Mouse (Mus musculus) kidney, embryonic 16.5 days (tissue): ENCODE measurements around the gene Grin1. TPM values are rescaled to one million over a fixed set of nuclear protein-coding genes. Genes with fewer than 3 reads are reported as not detected.

ENCODE experiments used
- ATAC-seq: fragments of 200-750 bp; cut with Nextera tagmentation; 2 replicates; pipeline ENCODE4 v1.8.0; 2017; ENCODE audit warnings: moderate TSS enrichment; ENCODE audit not compliant: low FRiP score, low TSS enrichment
- H3K27ac ChIP-seq: fragments of 300-500 bp; sonication (generic); 2 replicates; pipeline ENCODE4 v1.5.1; 2014; ENCODE audit warnings: low read length
- H3K27me3 ChIP-seq: fragments of 300-500 bp; sonication (generic); 2 replicates; pipeline ENCODE4 v1.6.1; 2014; ENCODE audit warnings: low read length, control low read depth, mixed read lengths; ENCODE audit not compliant: insufficient read depth
- H3K36me3 ChIP-seq: fragments of 300-500 bp; sonication (generic); 2 replicates; pipeline ENCODE4 v1.6.1; 2014; ENCODE audit warnings: low read length, control low read depth, mixed read lengths; ENCODE audit not compliant: insufficient read depth
- H3K4me1 ChIP-seq: fragments of 300-500 bp; sonication (generic); 2 replicates; pipeline ENCODE4 v1.6.1; 2014; ENCODE audit warnings: low read length, control low read depth, mixed read lengths; ENCODE audit not compliant: insufficient read depth
- H3K4me2 ChIP-seq: fragments of 300-500 bp; sonication (generic); replicated peaks from 2 replicates; pipeline ENCODE4 v1.6.1; 2014; ENCODE audit warnings: low read depth, low read length
- H3K4me3 ChIP-seq: fragments of 300-500 bp; sonication (generic); 2 replicates; pipeline ENCODE4 v1.5.1; 2014; ENCODE audit warnings: mild to moderate bottlenecking, low read length
- H3K9ac ChIP-seq: fragments of 300-500 bp; sonication (generic); replicated peaks from 2 replicates; pipeline ENCODE4 v1.6.1; 2014; ENCODE audit warnings: low read length
- H3K9me3 ChIP-seq: fragments of 300-500 bp; sonication (generic); 2 replicates; pipeline ENCODE4 v1.6.1; 2016; ENCODE audit warnings: low read length, control low read depth
- WGBS: fragments of 180-500 bp; shearing (Covaris S2); extraction: QIAGEN DNeasy Blood & Tissue Kit; methylation state at CpG from one replicate; pipeline ENCODE4 v1.1.7; 2014; 5-methylcytosine and 5-hydroxymethylcytosine counted together
- polyA plus RNA-seq: library from polyadenylated mRNA; unstranded; fragments of >200 nt; fragmentation: Nextera tagmentation; extraction: Ambion mirVana; gene quantifications from 2 replicates; pipeline ENCODE4 v1.2.1, GENCODE M21; 2015

Grin1 gene
- 0.22 and 0.60 TPM in 2 replicates for polyA plus RNA-seq

- Histone ChIP-seq H3K4me2 (peak within 1 kb of the TSS; percentile 53), H3K27me3 (peaks cover 38% of the 10 kb centered on the region), H3K27ac (no peak within 1 kb of the TSS), H3K9ac (no peak within 1 kb of the TSS), H3K4me3 (peak within 1 kb of the TSS; percentile 37), H3K9me3 (no peaks in the 10 kb centered on the region), H3K4me1 (peaks cover 4% of the 10 kb centered on the region; the same call in 1 of the 2 replicates), H3K36me3 (no peaks in the 10 kb centered on the region)
- ATAC-seq = peak; percentile 42; the same call in 1 of the 2 replicates
- 9% methylated on average over 58 of the region's 58 CpGs for WGBS
Measured at GRCm38 (mm10) chr2:25318971-25319773, at the start of gene Grin1. Gene Grin1 (minus strand): TSS chr2:25319187.

- ATAC-seq = peak; percentile 89
- Histone ChIP-seq H3K9me3 (no peaks in the 10 kb centered on the region), H3K36me3 (no peaks in the 10 kb centered on the region), H3K9ac (peak within 1 kb of the TSS; percentile 83), H3K27me3 (no peaks in the 10 kb centered on the region), H3K27ac (peak within 1 kb of the TSS; percentile 36; the same call in 1 of the 2 replicates), H3K4me2 (peak within 1 kb of the TSS; percentile 98), H3K4me1 (peaks cover 18% of the 10 kb centered on the region), H3K4me3 (peak within 1 kb of the TSS; percentile 75)
- under 1% methylated on average over 51 of the region's 54 CpGs for WGBS
Measured at GRCm38 (mm10) chr2:25365091-25365761, 46.2 kb upstream of the Grin1 start, which contains the start of gene Uap1l1. Gene Uap1l1 (minus strand): TSS chr2:25365682.

- no peaks in the 10 kb centered on the region for H3K27me3 ChIP-seq
- no peaks in the 10 kb centered on the region for H3K9me3 ChIP-seq
- H3K4me1 ChIP-seq = peaks cover 18% of the 10 kb centered on the region
- peak overlapping the region; percentile 75 for H3K4me3 ChIP-seq
- no peak overlapping the region for H3K27ac ChIP-seq
- 31% methylated on average over 9 of the region's 9 CpGs for WGBS
- no peaks in the 10 kb centered on the region for H3K36me3 ChIP-seq
- H3K9ac ChIP-seq = peak overlapping the region; percentile 83
- 0 out of 2 replicates have a peak, but pooled peaks have one; percentile 35 for ATAC-seq
- H3K4me2 ChIP-seq = peak overlapping the region; percentile 98
Measured at GRCm38 (mm10) chr2:25364761-25365090, 45.7 kb upstream of the Grin1 start.

- WGBS = 91% methylated on average over 4 of the region's 4 CpGs
- Histone ChIP-seq H3K9me3 (no peaks in the 10 kb centered on the region), H3K36me3 (no peaks in the 10 kb centered on the region), H3K4me3 (peak overlapping the region; percentile 75; the same call in 1 of the 2 replicates), H3K27me3 (no peaks in the 10 kb centered on the region), H3K4me1 (peaks cover 18% of the 10 kb centered on the region), H3K27ac (no peak overlapping the region), H3K4me2 (peak overlapping the region; percentile 98), H3K9ac (no peak overlapping the region)
- no peak for ATAC-seq
Measured at GRCm38 (mm10) chr2:25364313-25364712, 45.3 kb upstream of the Grin1 start.

GRCm38 (mm10) chr2:25363478-25364178 lies 44.6 kb upstream of the Grin1 start:
- Histone ChIP-seq H3K36me3 (no peaks in the 10 kb centered on the region), H3K4me1 (peaks cover 18% of the 10 kb centered on the region), H3K4me2 (no peak overlapping the region), H3K9me3 (no peaks in the 10 kb centered on the region), H3K27ac (no peak overlapping the region), H3K27me3 (no peaks in the 10 kb centered on the region), H3K9ac (no peak overlapping the region), H3K4me3 (no peak overlapping the region)
- ATAC-seq = no peak; the same call in 1 of the 2 replicates
- 45% methylated on average over 13 of the region's 13 CpGs for WGBS

GRCm38 (mm10) chr2:25359848-25360247 lies 40.9 kb upstream of the Grin1 start:
- no peak overlapping the region for H3K4me3 ChIP-seq
- ATAC-seq = no peak
- no peaks in the 10 kb centered on the region for H3K9me3 ChIP-seq
- no peak overlapping the region for H3K9ac ChIP-seq
- H3K36me3 ChIP-seq = no peaks in the 10 kb centered on the region
- no peaks in the 10 kb centered on the region for H3K27me3 ChIP-seq
- H3K27ac ChIP-seq = no peak overlapping the region
- no peak overlapping the region for H3K4me2 ChIP-seq
- WGBS = 74% methylated on average over 4 of the region's 4 CpGs
- H3K4me1 ChIP-seq = peaks cover 34% of the 10 kb centered on the region

- 0 out of 2 replicates have a peak within 1 kb of the TSS, but pooled peaks have one; percentile 12 for H3K27ac ChIP-seq
- no peaks in the 10 kb centered on the region for H3K9me3 ChIP-seq
- peaks cover 11% of the 10 kb centered on the region for H3K36me3 ChIP-seq
- H3K4me3 ChIP-seq = peak within 1 kb of the TSS; percentile 62
- peak within 1 kb of the TSS; percentile 71 for H3K9ac ChIP-seq
- H3K4me1 ChIP-seq = peaks cover 16% of the 10 kb centered on the region
- H3K4me2 ChIP-seq = peak within 1 kb of the TSS; percentile 88
- 3% methylated on average over 13 of the region's 13 CpGs for WGBS
- peak; percentile 83 for ATAC-seq
- no peaks in the 10 kb centered on the region for H3K27me3 ChIP-seq
Measured at GRCm38 (mm10) chr2:25356208-25357079, 37.5 kb upstream of the Grin1 start, which contains the start of gene Dpp7. Gene Dpp7 (minus strand): TSS chr2:25356359.

- no peaks in the 10 kb centered on the region for H3K27me3 ChIP-seq
- WGBS = 33% methylated on average over 18 of the region's 18 CpGs
- H3K27ac ChIP-seq = no peak overlapping the region
- ATAC-seq = no peak
- peak overlapping the region; percentile 88 for H3K4me2 ChIP-seq
- H3K9me3 ChIP-seq = no peaks in the 10 kb centered on the region
- H3K4me1 ChIP-seq = peaks cover 16% of the 10 kb centered on the region
- peak overlapping the region; percentile 62 for H3K4me3 ChIP-seq
- H3K9ac ChIP-seq = peak overlapping the region; percentile 71
- peaks cover 20% of the 10 kb centered on the region for H3K36me3 ChIP-seq
Measured at GRCm38 (mm10) chr2:25355419-25356066, 36.6 kb upstream of the Grin1 start.
